Mouse (Mus musculus): ENCODE results near the gene Ppp2r2c.

Ppp2r2c gene

DNA sequence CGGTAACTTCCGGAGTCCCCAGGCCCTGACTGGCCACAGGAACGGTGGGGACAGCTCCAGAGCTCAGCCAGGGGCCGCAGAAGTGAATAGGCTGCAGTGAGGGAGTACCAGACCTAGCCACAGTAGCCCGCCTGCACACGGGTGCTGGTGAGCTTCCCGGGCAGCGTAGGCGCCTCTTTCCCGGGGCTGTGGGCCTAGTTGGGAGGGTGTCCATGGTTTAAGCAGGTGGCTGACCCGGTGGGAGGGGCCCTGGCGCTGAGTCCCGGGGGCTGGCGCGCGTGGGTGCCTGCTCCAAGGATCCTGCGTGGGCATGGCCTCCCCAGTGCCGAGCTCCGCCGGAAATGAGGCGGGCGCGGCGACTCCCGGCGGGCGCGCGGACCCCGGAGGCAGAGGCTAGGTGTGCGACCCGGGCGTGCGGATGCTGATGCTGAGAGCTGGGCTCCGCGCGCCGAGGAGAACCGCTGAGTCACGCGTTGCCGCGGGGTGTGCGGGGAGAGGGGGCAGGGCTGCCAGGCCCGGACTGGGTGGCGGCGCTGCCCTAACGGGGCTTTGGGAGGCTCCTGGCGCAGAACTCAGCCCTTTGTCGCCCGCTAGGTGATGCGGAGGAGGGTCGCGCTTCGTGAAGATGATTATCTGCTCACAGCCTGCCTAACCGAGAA is 1.4 kb downstream of the Ppp2r2c start:
- ATAC-seq (ENCODE audit: insufficient number of reproducible peaks, low FRiP score, low TSS enrichment) = peak; percentile 18; the same call in 1 of the 2 replicates

DNA sequence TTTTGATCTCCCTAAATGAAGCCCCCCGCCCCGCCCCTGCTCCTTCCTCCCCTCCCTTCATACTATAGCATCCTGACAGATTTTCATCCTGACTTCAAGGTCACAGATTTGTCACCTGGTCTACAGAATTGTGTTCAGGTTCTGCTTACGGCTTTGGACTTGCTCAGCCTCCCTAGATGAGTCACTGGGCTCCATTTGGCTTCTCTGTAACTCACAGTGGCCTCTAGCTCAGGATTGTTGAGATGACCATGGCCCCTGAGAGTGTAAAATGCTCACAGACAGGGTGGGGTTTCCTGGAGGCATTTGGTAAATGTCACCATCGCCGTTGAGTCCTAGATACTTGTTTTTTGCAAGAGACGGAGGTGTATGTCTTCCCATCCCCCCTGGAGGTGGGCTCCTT is 2.6 kb downstream of the Ppp2r2c start:
- no peak for ATAC-seq (ENCODE audit: insufficient number of reproducible peaks, low FRiP score, low TSS enrichment)

DNA sequence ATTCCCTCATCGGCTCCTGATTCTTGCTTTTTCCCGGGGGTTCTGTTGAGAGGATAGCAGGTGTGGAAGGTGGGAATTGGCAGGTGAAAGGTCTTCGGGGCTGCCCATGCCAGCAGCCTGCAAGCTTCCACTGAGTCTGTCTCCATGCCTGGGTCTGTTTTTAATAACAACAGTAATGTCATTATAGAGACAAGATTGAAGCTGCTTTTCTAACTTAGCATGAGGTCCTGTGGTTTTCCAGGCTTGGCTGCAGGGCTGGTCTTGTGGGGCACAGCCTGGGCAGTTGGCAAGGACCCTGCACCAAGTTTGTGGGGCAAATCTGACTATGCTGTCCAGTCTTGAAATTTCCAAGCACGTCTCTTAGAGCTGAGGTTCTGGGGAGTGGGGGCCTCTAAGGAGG is 7.6 kb downstream of the Ppp2r2c start:
- no peak for ATAC-seq (ENCODE audit: insufficient number of reproducible peaks, low FRiP score, low TSS enrichment)

DNA sequence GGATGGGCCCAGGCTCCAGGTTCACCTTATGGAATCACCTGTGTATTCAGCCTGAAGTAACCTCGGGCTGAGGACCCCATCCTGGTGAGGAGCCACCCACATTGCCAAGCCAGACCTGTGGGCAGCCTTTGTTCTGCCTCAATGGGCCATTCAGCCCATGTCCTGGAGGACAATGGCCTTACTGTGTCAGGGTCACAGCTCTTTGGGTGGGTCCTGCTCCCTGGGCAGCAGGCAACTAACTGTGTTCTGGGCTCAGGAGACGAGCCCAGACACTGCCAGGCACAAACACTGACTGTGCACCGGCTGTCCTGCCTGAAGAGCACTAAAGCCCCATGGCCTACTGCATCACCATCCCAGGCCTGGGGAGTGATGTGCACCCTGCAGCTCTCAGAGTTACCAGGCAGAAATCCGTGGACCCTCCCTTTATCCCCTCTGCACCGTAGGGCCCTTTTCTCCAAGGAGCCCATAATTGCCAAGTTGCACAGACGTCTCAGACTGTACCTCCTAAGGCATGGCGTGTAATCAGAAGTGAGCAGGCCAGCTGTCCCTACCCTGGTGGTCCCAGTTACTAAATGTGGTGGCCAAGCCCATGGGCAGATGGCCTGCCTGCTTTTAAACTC is 8.6 kb downstream of the Ppp2r2c start:
- no peak for ATAC-seq (ENCODE audit: insufficient number of reproducible peaks, low FRiP score, low TSS enrichment)

DNA sequence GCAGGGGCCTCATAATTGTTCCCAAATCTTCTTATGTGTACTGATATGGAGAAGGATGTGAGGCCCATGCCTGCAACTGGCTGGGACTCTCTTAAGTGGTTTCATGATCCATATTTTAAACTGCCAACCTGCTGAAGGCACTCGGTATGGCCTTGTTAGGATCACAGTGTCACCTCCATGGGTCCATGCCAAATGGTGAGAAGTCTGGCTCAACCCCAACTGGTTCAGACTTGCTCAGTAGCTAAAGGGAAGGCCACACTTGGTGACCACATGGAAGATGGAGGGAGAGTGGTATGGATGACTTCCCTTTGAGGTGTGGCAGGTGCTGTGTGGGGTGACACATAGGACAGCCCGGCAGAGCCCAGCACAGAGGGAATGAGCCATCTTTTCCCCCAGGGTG is 9.3 kb downstream of the Ppp2r2c start:
- ATAC-seq (ENCODE audit: insufficient number of reproducible peaks, low FRiP score, low TSS enrichment) = 0 out of 2 replicates have a peak, but pooled peaks have one; percentile 2

DNA sequence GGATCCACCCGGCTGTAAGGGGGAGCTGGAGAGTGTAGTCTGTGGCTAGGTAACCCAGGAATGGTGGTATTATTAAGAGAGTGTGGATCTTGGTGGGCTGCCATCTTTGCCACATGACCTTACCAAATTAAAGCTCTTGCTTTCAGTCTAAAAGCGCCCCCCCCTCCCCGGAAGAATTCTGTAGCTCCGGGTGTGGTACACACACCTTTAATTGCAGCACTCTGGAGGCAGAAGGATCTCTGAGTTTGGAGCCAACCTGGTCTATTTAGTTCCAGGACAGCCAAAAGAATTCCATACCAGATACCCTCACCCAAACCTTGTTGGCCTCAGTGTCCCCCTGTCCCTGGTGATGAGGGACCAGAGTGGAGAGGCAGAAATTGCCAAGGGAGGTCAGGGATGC is 10.5 kb downstream of the Ppp2r2c start:
- ATAC-seq (ENCODE audit: insufficient number of reproducible peaks, low FRiP score, low TSS enrichment) = no peak

DNA sequence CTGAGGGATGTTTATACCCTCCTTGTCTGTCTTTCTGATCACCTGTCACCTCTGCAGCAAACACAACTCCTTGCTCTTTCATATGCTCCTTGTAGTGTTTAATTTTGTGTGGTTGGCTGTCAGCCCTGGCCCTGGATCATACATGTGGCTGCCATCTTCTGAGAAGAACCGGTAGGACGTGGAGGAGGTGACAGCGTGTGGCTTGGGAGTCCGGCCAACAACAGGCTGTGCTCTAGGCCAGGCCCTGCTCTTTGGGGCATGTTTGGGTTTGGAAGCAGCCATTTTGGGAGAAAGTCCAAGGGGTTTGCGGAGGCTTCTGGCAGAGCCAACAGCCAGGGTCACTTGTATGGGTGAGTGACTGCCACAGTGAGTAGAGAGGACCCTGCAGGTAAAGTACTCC is 12.3 kb downstream of the Ppp2r2c start:
- peak; percentile 59 for ATAC-seq (ENCODE audit: insufficient number of reproducible peaks, low FRiP score, low TSS enrichment)

DNA sequence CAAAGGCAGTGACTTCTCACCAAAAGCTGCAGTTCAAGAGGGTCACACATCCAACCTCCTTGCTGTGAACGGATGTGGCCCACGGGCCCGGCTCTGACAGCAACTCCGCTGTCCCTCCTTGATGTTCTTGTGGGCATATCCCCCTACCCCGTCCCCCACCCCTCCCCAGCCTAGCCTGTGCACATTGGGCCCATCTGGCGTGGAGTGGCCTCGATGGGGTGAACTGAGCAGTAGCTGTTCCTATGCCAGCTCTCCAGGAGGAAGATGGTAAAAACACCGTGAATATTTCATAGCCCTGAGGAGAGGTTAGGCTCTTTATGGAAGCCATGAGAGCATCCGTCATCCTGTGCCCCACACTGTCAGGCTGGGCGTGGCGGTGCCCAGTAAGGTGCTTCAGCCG is 15.2 kb downstream of the Ppp2r2c start:
- ATAC-seq (ENCODE audit: insufficient number of reproducible peaks, low FRiP score, low TSS enrichment) = no peak

DNA sequence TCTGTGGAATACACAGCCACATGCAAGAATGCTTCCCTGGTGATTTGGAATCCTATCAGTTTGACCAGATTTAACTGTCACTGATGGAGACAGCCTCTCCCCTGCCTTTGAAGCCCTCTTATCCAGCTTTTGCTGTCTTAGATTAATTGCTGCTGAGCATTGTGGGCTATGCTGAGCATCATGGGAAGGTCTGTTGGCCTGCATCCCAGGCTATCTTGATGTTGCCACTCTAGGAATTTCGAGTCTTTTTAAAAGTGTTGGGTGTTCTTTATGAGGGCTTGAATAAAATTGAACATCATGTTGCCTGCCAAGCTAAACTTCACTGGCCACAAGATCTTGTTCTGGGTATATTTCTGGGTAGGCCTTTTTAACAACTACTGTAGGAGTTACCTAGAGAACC is 16.8 kb downstream of the Ppp2r2c start:
- ATAC-seq (ENCODE audit: insufficient number of reproducible peaks, low FRiP score, low TSS enrichment) = no peak

DNA sequence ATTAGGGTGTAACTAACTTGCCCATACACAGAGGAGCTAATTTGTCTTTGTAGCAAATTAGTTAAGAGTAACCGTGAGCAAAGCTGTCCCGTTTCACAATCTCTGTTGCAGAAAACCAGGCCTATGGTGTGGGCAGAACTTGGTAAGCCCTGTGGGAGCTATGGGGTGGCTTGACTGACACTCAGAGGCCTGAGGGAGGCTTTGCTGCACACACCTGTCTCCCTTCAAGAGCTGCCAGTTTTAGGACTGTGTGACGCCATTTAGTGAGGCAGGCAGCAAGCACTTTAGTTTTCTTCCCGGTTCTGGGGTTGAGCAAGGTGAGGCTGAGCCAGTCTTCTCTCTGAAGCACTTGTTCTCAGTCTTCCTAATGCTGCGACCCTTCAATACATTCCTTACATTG is 17.3 kb downstream of the Ppp2r2c start:
- no peak for ATAC-seq (ENCODE audit: insufficient number of reproducible peaks, low FRiP score, low TSS enrichment)

DNA sequence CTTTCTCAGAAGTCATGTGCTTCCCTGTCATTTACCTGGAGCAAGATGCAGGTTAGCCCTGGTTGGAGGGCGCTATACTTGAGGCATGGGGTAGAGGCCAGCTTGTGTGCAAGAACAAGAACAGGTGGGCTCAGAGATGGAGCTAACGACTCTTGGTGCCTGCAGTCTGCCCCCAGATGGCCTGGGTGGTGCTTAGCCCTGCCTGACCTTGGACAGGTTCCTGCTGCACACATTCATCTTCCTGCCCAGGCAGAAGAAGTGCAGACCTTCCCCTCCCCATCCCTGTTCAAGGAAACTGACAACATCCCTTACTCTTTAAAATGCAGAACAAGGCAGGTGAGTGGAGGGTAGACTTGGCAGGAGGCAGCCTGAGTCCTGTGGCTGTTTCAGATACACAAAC is 18.0 kb downstream of the Ppp2r2c start:
- no peak for ATAC-seq (ENCODE audit: insufficient number of reproducible peaks, low FRiP score, low TSS enrichment)

DNA sequence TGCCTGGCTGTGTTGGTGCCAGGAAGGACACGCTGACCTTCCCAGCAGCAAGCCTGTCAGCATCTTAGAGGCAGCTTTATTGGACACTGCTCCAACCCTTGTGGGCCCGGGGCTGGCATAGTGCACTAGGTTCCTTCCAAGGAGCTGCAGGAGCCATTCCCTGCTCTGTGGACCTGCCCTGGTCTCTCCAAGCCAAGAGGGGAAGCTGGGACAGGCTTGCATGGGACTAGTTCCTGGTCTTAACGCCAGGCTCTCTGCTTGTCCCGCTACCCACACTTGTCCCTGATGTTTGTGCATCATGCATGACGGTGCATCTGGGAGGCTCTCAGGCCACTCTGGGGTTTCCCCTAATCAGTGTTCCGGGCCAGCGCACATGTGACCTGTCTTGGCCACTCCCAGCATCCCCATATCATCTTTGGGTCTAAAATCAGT is 18.6 kb downstream of the Ppp2r2c start:
- ATAC-seq (ENCODE audit: insufficient number of reproducible peaks, low FRiP score, low TSS enrichment) = no peak

DNA sequence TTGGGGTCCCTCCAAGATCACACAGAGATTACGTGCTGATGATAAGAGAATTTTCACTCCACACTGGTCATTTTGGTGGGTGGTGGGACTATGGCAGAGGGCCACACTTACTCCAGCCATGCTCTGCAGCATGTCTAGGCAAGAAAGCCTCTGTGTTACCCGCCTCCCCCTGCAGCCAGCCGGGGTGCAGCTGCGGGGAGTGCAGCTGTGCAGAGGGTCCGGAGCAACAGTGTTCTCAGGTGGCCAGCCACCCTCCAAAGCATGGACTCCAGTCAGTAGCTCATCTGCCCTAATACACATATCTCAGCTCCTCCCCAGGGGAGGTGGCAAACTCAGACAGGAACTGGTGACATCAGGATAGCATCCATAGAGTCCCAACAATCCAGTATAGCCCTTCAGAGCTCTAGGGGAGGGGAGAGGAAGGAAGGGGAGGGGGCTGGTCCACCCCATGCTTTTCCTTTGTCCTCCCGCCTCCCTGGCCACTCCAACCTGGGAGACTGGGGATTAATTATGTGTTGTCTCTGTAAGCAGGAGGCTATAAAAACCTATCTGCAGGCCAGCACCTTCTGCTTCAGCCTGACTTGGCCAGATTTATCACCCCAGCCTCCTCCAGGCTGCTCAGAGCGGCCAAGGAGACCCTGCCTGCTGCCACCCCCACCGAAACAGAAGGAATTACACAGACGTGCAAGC is 19.1 kb downstream of the Ppp2r2c start:
- no peak for ATAC-seq (ENCODE audit: insufficient number of reproducible peaks, low FRiP score, low TSS enrichment)

DNA sequence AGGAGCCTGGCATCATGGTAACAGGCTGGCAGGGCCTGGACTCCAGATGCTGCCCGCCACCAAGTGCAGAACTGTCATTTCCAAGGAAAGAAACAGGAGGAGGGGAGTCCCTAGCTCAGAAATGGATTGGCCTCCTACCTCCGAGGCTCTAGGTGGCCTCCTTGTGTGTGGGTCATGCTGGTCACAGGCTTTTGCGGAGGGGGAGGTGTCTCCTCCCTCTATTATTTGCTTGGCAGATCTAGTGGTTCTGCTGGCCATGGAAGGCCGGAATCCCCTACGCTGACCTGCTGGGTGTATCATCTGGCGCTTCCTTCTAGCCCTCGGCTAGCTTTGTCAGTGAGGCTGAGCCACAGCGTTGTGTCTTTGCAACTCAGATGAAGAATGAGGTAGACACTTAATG is 20.2 kb downstream of the Ppp2r2c start:
- ATAC-seq (ENCODE audit: insufficient number of reproducible peaks, low FRiP score, low TSS enrichment) = peak; percentile 65

DNA sequence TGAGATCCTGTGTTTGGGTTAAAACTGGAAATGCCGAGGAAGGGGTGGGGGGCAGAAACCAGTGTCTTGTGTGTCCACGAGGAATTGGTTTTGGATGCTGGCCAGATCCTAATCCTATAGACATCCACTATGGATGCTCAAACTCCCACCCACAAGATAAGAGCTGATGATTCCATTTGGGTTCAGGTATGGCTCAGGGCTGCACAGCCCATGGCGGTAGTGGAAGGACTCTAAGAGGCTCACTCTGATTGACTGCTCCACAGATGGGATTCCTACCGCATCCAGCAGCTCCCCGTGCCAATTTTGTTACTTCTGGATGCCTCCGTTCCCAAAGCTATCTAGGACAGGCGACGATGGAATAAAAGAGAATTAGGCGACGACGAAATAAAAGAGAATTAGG is 20.6 kb downstream of the Ppp2r2c start:
- ATAC-seq (ENCODE audit: insufficient number of reproducible peaks, low FRiP score, low TSS enrichment) = no peak

DNA sequence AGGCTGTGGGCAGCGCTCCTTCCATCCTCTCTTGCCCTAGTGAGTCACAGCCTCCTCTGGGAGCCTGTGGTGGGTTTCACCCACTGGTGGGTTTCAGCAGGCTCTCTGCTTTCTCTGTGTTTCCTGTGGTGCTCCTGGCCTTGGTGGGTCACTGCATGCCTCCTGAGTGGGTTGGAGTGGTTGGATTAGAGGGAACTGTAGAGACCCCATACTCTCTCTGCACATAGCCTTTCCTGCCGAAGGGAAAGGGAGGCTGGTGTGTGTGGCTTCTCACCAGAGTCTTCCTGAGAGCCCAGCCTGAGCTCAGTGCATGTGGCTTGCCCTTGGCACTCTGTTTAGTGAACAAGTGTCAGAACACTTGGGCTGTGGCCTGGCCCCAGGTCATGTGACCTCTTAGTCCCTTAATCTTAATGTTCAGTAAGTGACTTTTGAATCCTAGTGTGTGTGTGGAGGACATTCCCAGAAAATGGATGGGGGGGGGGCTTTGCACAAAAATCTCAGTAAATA is 21.1 kb downstream of the Ppp2r2c start:
- no peak for ATAC-seq (ENCODE audit: insufficient number of reproducible peaks, low FRiP score, low TSS enrichment)

DNA sequence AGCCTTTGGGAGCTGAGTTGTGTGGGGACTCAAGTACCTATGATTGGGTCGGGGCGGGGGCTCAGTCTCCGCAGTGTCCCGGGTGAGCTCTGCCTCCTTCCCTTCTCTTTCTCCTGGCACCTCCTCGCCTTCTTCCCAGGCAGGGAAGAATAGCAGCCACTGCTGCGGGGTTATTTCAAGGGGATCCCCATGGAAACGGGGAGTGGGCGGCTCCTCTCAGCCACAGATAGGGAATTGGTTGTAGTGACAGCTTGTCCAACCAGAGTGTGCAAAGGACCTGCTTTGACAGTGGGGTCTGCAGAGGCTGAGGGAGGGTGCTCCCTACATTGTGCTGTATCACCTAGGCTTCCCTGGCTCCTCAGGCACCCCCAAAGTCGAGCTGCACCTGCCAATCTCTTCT is 22.5 kb downstream of the Ppp2r2c start:
- ATAC-seq (ENCODE audit: insufficient number of reproducible peaks, low FRiP score, low TSS enrichment) = no peak

DNA sequence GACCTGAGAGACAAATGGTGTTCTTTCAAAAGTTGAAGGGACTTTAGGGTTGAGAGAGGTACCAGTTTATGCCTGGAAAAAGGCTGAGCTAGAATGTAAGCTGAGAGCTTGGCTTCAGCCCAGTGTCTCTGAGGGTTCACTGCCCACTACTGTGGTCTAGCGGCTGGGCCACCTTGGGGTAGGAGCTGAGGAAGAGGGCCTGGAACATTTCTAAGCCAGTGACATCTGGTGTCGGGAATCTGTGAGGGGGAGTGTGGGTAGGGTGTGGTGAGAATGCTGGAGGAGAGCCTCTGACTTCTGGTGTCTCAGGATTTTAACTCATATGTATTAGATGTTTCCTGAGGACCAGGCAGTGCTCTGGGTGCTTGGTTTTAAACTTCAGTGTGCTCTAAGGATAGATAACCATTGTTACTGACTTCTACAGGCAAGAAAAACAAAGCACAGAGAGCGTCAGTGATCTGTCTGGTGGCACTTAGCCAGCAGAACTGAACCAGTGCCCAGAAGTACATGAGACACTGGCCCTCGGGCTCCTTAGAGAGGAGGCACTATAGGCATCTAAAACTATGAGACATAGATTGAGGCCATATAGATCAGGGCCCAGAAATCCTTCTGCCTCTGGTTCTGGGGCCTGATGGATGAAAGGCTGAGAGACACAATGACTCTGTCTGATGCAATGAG is 23.6 kb downstream of the Ppp2r2c start:
- ATAC-seq (ENCODE audit: insufficient number of reproducible peaks, low FRiP score, low TSS enrichment) = no peak

DNA sequence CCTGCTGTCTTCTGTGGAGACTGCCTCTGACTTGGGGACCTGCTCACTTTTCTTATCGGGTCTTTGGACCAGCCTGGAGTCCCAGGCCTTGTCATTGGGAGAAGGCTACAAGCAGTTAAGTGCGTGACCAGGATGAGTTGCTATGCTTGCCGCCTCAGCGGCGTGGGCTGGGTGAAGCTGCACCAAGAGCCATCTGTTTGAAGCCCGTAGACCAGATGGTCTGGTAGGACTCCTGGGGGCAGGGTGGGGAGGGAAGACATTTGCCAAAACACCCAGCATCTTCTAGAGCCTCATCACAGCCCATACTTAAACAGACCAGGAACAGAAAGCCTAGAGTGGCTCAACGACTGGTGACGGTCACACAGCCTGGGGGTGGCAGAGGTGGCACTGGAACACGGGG is 24.9 kb downstream of the Ppp2r2c start:
- peak; percentile 27; the same call in 1 of the 2 replicates for ATAC-seq (ENCODE audit: insufficient number of reproducible peaks, low FRiP score, low TSS enrichment)

DNA sequence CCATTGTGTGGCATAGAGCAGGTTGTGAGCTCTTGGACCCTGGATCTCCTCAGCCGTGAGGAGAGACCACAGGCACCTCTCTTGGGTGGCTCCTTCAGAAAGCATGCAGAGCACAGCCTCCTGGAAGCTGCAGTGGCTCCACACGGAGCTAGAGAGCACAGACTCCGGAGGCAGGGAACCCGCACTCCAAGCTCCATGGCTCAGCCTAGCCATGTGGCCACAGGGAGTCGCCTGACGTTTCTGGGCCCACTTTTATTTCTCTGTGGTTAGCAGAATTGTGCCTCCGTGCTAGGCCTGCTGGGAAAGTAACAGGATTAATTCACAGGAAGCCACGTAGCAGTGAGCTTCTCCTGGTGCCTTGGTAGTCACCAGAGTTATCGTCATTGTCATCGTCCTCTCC is 25.8 kb downstream of the Ppp2r2c start:
- ATAC-seq (ENCODE audit: insufficient number of reproducible peaks, low FRiP score, low TSS enrichment) = no peak
